Mouse (Mus musculus) small intestine, adult 2 months (tissue): Measurements from ENCODE around the gene Tbc1d8.

Experiments used
- CTCF ChIP-seq: fragments of 200-500 bp; IDR thresholded peaks from 2 replicates; pipeline ENCODE4 v1.5.1; 2012; ENCODE audit warnings: low read depth, mild to moderate bottlenecking, control low read depth, inconsistent platforms, low read length, moderate library complexity, mixed read lengths; ENCODE audit not compliant: insufficient replicate concordance, insufficient read length; ENCODE audit errors: extremely low read depth
- POLR2A ChIP-seq: fragments of 200-500 bp; IDR thresholded peaks from 2 replicates; pipeline ENCODE4 v1.6.1; 2012; ENCODE audit warnings: low read depth, mild to moderate bottlenecking, control low read depth, inconsistent platforms, low read length, moderate library complexity

DNA sequence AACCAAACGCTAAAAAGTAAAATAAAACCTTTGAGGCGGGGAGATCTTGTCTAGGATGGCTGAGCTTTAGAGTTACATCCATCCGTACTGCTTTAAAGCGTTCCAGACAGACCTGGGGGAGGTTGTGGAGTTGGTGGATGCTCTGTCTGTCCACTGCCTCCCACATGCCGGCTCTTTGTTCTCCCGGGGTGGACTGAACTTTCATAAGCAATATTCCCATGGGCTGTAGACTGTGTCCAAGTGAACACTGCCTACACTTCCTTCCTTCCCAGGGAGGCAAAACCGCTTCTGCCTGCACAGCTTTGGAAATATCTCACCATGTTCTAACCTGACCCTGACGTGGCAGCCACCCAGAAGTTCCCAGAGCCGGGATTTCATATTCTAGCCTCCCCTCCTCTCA, 4.0 kb downstream of the Tbc1d8 start:
- TF ChIP-seq POLR2A = no peak
- no peak for TF ChIP-seq CTCF
